In the genomic region with DNA sequence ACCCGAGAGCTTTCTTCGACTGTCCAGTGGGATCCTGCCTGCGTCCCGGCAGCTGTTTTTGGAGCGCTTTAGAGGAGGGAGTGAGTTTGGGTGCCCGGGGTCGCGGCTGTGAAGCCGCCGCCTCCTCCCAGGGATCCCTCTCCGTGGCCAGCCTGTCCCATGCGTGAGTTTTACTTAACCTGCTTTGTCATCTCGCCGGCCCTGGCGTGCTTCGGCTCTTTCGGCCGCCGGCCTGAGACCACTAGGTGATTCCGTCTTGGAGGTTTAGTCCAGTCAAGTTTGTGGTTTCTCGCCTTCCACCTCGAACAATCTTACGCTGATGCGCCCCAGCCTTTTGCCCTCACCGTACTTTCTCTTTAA, we compare ENCODE assay signal across 8 mouse cellular contexts. TPM values are rescaled to one million over a fixed set of nuclear protein-coding genes. Genes with fewer than 3 reads are reported as not detected.
DNase-seq lines count a peak whose midpoint lies in the region; ATAC-seq and TF ChIP-seq lines count a peak whose summit lies in the region.

No protein-coding gene starts in this region.

- peaks cover 5% of the 10 kb centered on the region; the same call in 1 of the 2 replicates for H3K4me1 ChIP-seq in kidney, postnatal 0 days (replicated peaks; ENCODE audit: insufficient read depth, low read length)
- no peaks in the 10 kb centered on the region; the same call in 1 of the 2 replicates for H3K4me1 ChIP-seq in embryonic facial prominence, embryonic 11.5 days (ENCODE audit: control insufficient read depth, insufficient read depth, low read length)
- H3K4me1 ChIP-seq in intestine, embryonic 16.5 days (ENCODE audit: control insufficient read depth, insufficient read depth, low read length) = peaks cover 7% of the 10 kb centered on the region
- peaks cover 8% of the 10 kb centered on the region; the same call in 1 of the 2 replicates for H3K4me1 ChIP-seq in neural tube, embryonic 12.5 days

- no peak for TF ChIP-seq CTCF in kidney, postnatal 0 days (IDR thresholded peaks at IDR 0.05; ENCODE audit: low read depth)

- H3K27me3 ChIP-seq in kidney, postnatal 0 days (ENCODE audit: insufficient read depth, low read length) = no peaks in the 10 kb centered on the region
- H3K27me3 ChIP-seq in embryonic facial prominence, embryonic 11.5 days (ENCODE audit: control insufficient read depth, insufficient read depth, low read length) = no peaks in the 10 kb centered on the region
- H3K27me3 ChIP-seq in intestine, embryonic 16.5 days (replicated peaks; ENCODE audit: control insufficient read depth, insufficient read depth, low read length) = no peaks in the 10 kb centered on the region
- H3K27me3 ChIP-seq in neural tube, embryonic 12.5 days (replicated peaks) = 0 out of 2 replicates have a peak, but pooled peaks cover 5% of the 10 kb centered on the region

- peak overlapping the region; percentile 67 for H3K4me2 ChIP-seq in kidney, postnatal 0 days (ENCODE audit: low read length)
- peak overlapping the region; percentile 39 for H3K4me2 ChIP-seq in embryonic facial prominence, embryonic 11.5 days (ENCODE audit: low read depth, low read length)
- H3K4me2 ChIP-seq in intestine, embryonic 16.5 days (ENCODE audit: low read depth, low read length) = peak overlapping the region; percentile 70
- H3K4me2 ChIP-seq in neural tube, embryonic 12.5 days (replicated peaks) = peak overlapping the region; percentile 75

- H3K9ac ChIP-seq in kidney, postnatal 0 days (ENCODE audit: low read depth, low read length) = peak overlapping the region; percentile 88
- peak overlapping the region; percentile 74 for H3K9ac ChIP-seq in embryonic facial prominence, embryonic 11.5 days (replicated peaks; ENCODE audit: low read length)
- peak overlapping the region; percentile 94 for H3K9ac ChIP-seq in intestine, embryonic 16.5 days (ENCODE audit: low read depth, low read length)
- peak overlapping the region; percentile 86 for H3K9ac ChIP-seq in neural tube, embryonic 12.5 days

- H3K36me3 ChIP-seq in kidney, postnatal 0 days (ENCODE audit: insufficient read depth, low read length) = peaks cover 4% of the 10 kb centered on the region; the same call in 1 of the 2 replicates
- H3K36me3 ChIP-seq in embryonic facial prominence, embryonic 11.5 days (replicated peaks; ENCODE audit: control insufficient read depth, insufficient read depth, low read depth, low read length) = no peaks in the 10 kb centered on the region
- no peaks in the 10 kb centered on the region for H3K36me3 ChIP-seq in intestine, embryonic 16.5 days (ENCODE audit: control insufficient read depth, insufficient read depth, low read length)
- H3K36me3 ChIP-seq in neural tube, embryonic 12.5 days = peaks cover 20% of the 10 kb centered on the region

- no peaks in the 10 kb centered on the region for H3K9me3 ChIP-seq in kidney, postnatal 0 days (replicated peaks; ENCODE audit: low read length)
- H3K9me3 ChIP-seq in embryonic facial prominence, embryonic 11.5 days (replicated peaks; ENCODE audit: control insufficient read depth, low read length) = no peaks in the 10 kb centered on the region
- H3K9me3 ChIP-seq in intestine, embryonic 16.5 days (ENCODE audit: control insufficient read depth, low read length) = no peaks in the 10 kb centered on the region
- no peaks in the 10 kb centered on the region for H3K9me3 ChIP-seq in neural tube, embryonic 12.5 days

- H3K27ac ChIP-seq in kidney, postnatal 0 days = peak overlapping the region; percentile 73
- no peak overlapping the region; the same call in 1 of the 2 replicates for H3K27ac ChIP-seq in embryonic facial prominence, embryonic 11.5 days (replicated peaks; ENCODE audit: low read depth, low read length)
- H3K27ac ChIP-seq in intestine, embryonic 16.5 days (ENCODE audit: low read length) = peak overlapping the region; percentile 73
- no peak overlapping the region for H3K27ac ChIP-seq in neural tube, embryonic 12.5 days

- ATAC-seq in kidney, postnatal 0 days (replicated peaks; ENCODE audit: low FRiP score, low read depth) = no peak; the same call in 1 of the 2 replicates
- no peak; the same call in 1 of the 2 replicates for ATAC-seq in embryonic facial prominence, embryonic 11.5 days (replicated peaks; ENCODE audit: insufficient number of reproducible peaks, low FRiP score, low TSS enrichment, low read depth)
- ATAC-seq in intestine, embryonic 16.5 days = peak; percentile 79
- peak; percentile 72; the same call in 1 of the 2 replicates for ATAC-seq in neural tube, embryonic 12.5 days (ENCODE audit: low FRiP score, low read depth)

- 0% methylated on average over 25 of the region's 25 CpGs for WGBS in kidney, postnatal 0 days
- under 1% methylated on average over 25 of the region's 25 CpGs for WGBS in embryonic facial prominence, embryonic 11.5 days
- WGBS in intestine, embryonic 16.5 days = under 1% methylated on average over 25 of the region's 25 CpGs
- under 1% methylated on average over 25 of the region's 25 CpGs for WGBS in neural tube, embryonic 12.5 days

- peak; percentile 40 for DNase-seq in kidney, postnatal 0 days (ENCODE audit: low spot score)
- no peak for DNase-seq in kidney, adult 11 months
- DNase-seq in embryonic facial prominence, embryonic 11.5 days (ENCODE audit: low spot score) = no peak
- DNase-seq in urinary bladder, adult 18-20 months (ENCODE audit: low spot score in 2 of 2) = no peak
- DNase-seq in cerebellum, adult 8-10 months = no peak
- no peak for DNase-seq in thymus, postnatal 25 days

- H3K4me3 ChIP-seq in kidney, postnatal 0 days (replicated peaks; ENCODE audit: low read depth, low read length) = peak overlapping the region; percentile 95
- H3K4me3 ChIP-seq in embryonic facial prominence, embryonic 11.5 days (ENCODE audit: low read depth, low read length) = peak overlapping the region; percentile 69
- H3K4me3 ChIP-seq in intestine, embryonic 16.5 days (ENCODE audit: low read length) = peak overlapping the region; percentile 94
- H3K4me3 ChIP-seq in neural tube, embryonic 12.5 days = peak overlapping the region; percentile 75

RNA-seq across cellular contexts. Expression of a gene that starts 4.5 kb away (rescaled TPM):
- polyA plus RNA-seq in kidney, postnatal 0 days (2015; fragmentation: Nextera tagmentation; extraction: Ambion mirVana) = 70.3 and 74.6 TPM in 2 replicates
- polyA plus RNA-seq in embryonic facial prominence, embryonic 11.5 days (2014; fragmentation: Nextera tagmentation; extraction: Ambion mirVana) = 107 and 116 TPM in 2 replicates
- 81.4 and 83.2 TPM in 2 replicates for polyA plus RNA-seq in intestine, embryonic 16.5 days (2015; fragmentation: Nextera tagmentation; extraction: Ambion mirVana)
- 67.1 and 68.6 TPM in 2 replicates for polyA plus RNA-seq in neural tube, embryonic 12.5 days (2016; fragmentation: Nextera tagmentation; extraction: Ambion mirVana)

RNA-seq across cellular contexts. Expression of a gene that starts 12.9 kb away (rescaled TPM):
- polyA plus RNA-seq in kidney, postnatal 0 days (2015; fragmentation: Nextera tagmentation; extraction: Ambion mirVana) = 43.2 and 44.1 TPM in 2 replicates
- polyA plus RNA-seq in embryonic facial prominence, embryonic 11.5 days (2014; fragmentation: Nextera tagmentation; extraction: Ambion mirVana) = 80.3 and 80.8 TPM in 2 replicates
- 31.5 and 33.9 TPM in 2 replicates for polyA plus RNA-seq in intestine, embryonic 16.5 days (2015; fragmentation: Nextera tagmentation; extraction: Ambion mirVana)
- 70.2 and 72.9 TPM in 2 replicates for polyA plus RNA-seq in neural tube, embryonic 12.5 days (2016; fragmentation: Nextera tagmentation; extraction: Ambion mirVana)

RNA-seq across cellular contexts. Expression of a gene that starts 40.5 kb away (rescaled TPM):
- polyA plus RNA-seq in kidney, postnatal 0 days (2015; fragmentation: Nextera tagmentation; extraction: Ambion mirVana) = 27.9 and 28.7 TPM in 2 replicates
- 21.5 and 23.6 TPM in 2 replicates for polyA plus RNA-seq in embryonic facial prominence, embryonic 11.5 days (2014; fragmentation: Nextera tagmentation; extraction: Ambion mirVana)
- 22.6 and 23.6 TPM in 2 replicates for polyA plus RNA-seq in intestine, embryonic 16.5 days (2015; fragmentation: Nextera tagmentation; extraction: Ambion mirVana)
- 31.6 and 38.3 TPM in 2 replicates for polyA plus RNA-seq in neural tube, embryonic 12.5 days (2016; fragmentation: Nextera tagmentation; extraction: Ambion mirVana)

Comparison
In these comparisons a context has a peak if more than half of its experiments do, and no peak if none do; other contexts are left out.
1. ATAC-seq: peak in intestine, embryonic 16.5 days (single experiment) and neural tube, embryonic 12.5 days (single experiment); none in kidney, postnatal 0 days (single experiment) and embryonic facial prominence, embryonic 11.5 days (single experiment).
2. H3K27ac ChIP-seq: peak in kidney, postnatal 0 days (single experiment) and intestine, embryonic 16.5 days (single experiment); none in embryonic facial prominence, embryonic 11.5 days (single experiment) and neural tube, embryonic 12.5 days (single experiment).
3. Peak in every context shown above with its lines, with median percentiles within 50 percentile points of each other: H3K4me2 ChIP-seq, H3K4me3 ChIP-seq and H3K9ac ChIP-seq.